21 mouse cellular contexts compared by ENCODE assay signal in genomic region chr5:90876471-90877172, GRCm38 (mm10). TPM values are rescaled to one million over a fixed set of nuclear protein-coding genes. Genes with fewer than 3 reads are reported as not detected.
DNase-seq lines count a peak whose midpoint lies in the region; ATAC-seq and TF ChIP-seq lines count a peak whose summit lies in the region.
"Had no signal": no experiment of that assay in that cellular context is flagged by ENCODE, and none has a peak within 500 bp of the region (broad histone marks: within the 10 kb centered on the region; RNA-seq: fewer than 3 reads in every experiment).

No protein-coding gene starts in this region.

- no peak overlapping the region for H3K4me3 ChIP-seq in gastrocnemius, adult 2 months
- H3K4me3 ChIP-seq in lung, postnatal 0 days (ENCODE audit: low read depth, low read length): no peak overlapping the region
- H3K4me3 ChIP-seq in small intestine, adult 2 months (ENCODE audit: low read depth, low read length): no peak overlapping the region
- H3K4me3 ChIP-seq: embryonic facial prominence, embryonic 10.5 days; erythroblast, embryonic 14.5 days had no signal

- H3K4me1 ChIP-seq in lung, postnatal 0 days (ENCODE audit: insufficient read depth, low read depth, low read length): no peaks in the 10 kb centered on the region; the same call in 1 of the 2 replicates
- H3K4me1 ChIP-seq in small intestine, adult 2 months (ENCODE audit: control insufficient read depth, insufficient read depth, insufficient read length, low read length): peaks cover 6% of the 10 kb centered on the region; the same call in 1 of the 2 replicates
- H3K4me1 ChIP-seq: embryonic facial prominence, embryonic 10.5 days had no signal

- no peak for DNase-seq in gastrocnemius, adult 2 months
- no peak for DNase-seq in gastrocnemius, postnatal 4 days (ENCODE audit: low spot score in 2 of 2)
- DNase-seq in lung, postnatal 0 days (ENCODE audit: low spot score): no peak
- no peak for DNase-seq in lung, postnatal 36 days
- DNase-seq in kidney, adult 18-20 months: no peak
- no peak for DNase-seq in layer of hippocampus, postnatal 10 days (ENCODE audit: low spot score in 2 of 2)
- DNase-seq: cerebellum, postnatal 10 days; kidney, adult 8-10 months; layer of hippocampus, adult 9-11 months; midbrain, embryonic 14.5 days; thymus, postnatal 4 days had no signal

- no peaks in the 10 kb centered on the region for H3K36me3 ChIP-seq in lung, postnatal 0 days (ENCODE audit: insufficient read depth, low read length)
- no peaks in the 10 kb centered on the region for H3K36me3 ChIP-seq in small intestine, adult 2 months (ENCODE audit: control insufficient read depth, insufficient read depth, low read length)
- H3K36me3 ChIP-seq: embryonic facial prominence, embryonic 10.5 days had no signal

- intact Hi-C loops in gastrocnemius, adult 2 months (cut with DNase I): no loop called here

- H3K27me3 ChIP-seq in lung, postnatal 0 days (replicated peaks; ENCODE audit: insufficient read depth, low read length): no peaks in the 10 kb centered on the region
- H3K27me3 ChIP-seq in small intestine, adult 2 months (ENCODE audit: control insufficient read depth, insufficient read depth, low read length): no peaks in the 10 kb centered on the region

- TF ChIP-seq POLR2A in small intestine, adult 2 months (IDR thresholded peaks at IDR 0.05; ENCODE audit: low read depth, low read length): no peak

- TF ChIP-seq CTCF in gastrocnemius, adult 2 months (IDR thresholded peaks at IDR 0.05): no peak
- TF ChIP-seq CTCF in lung, postnatal 0 days (IDR thresholded peaks at IDR 0.05): no peak
- TF ChIP-seq CTCF in small intestine, adult 2 months (IDR thresholded peaks at IDR 0.05; ENCODE audit: extremely low read depth, insufficient read length, insufficient replicate concordance, low read depth, low read length): no peak

- 0 out of 2 replicates have a peak, but pooled peaks have one; percentile 1 for TF ChIP-seq EP300 in lung, postnatal 0 days (IDR thresholded peaks at IDR 0.05)

- H3K9ac ChIP-seq in lung, postnatal 0 days (replicated peaks; ENCODE audit: low read depth): no peak overlapping the region

- no peaks in the 10 kb centered on the region for H3K9me3 ChIP-seq in lung, postnatal 0 days (ENCODE audit: low read length)
- H3K9me3 ChIP-seq: embryonic facial prominence, embryonic 10.5 days had no signal

- ATAC-seq in lung, postnatal 0 days: no peak
- ATAC-seq in granulocyte monocyte progenitor cell, adult 5-6 weeks (replicated peaks; ENCODE audit: poor library complexity, severe bottlenecking): 0 out of 2 replicates have a peak, but pooled peaks have one; percentile 28
- ATAC-seq: forebrain, embryonic 14.5 days; hindbrain, embryonic 16.5 days had no signal

- H3K4me2 ChIP-seq in lung, postnatal 0 days (replicated peaks; ENCODE audit: low read depth, low read length): no peak overlapping the region

- peak overlapping the region; percentile 62 for H3K27ac ChIP-seq in gastrocnemius, adult 2 months
- H3K27ac ChIP-seq in lung, postnatal 0 days (ENCODE audit: low read length): no peak overlapping the region
- peak overlapping the region; percentile 48 for H3K27ac ChIP-seq in small intestine, adult 2 months (ENCODE audit: insufficient read depth, low read depth, low read length)
- H3K27ac ChIP-seq: embryonic facial prominence, embryonic 10.5 days had no signal

- WGBS in lung, postnatal 0 days: 65% methylated on average over 8 of the region's 8 CpGs
- 56% methylated on average over 8 of the region's 8 CpGs for WGBS in small intestine, adult 2 months

RNA-seq across cellular contexts. Expression of gene Cxcl1, which starts 14.4 kb away (rescaled TPM):
- total RNA-seq in gastrocnemius, adult 2 months (2021): under 1 TPM in 1 of 2 experiments, not detected in 1; 0.26 TPM
- under 1 TPM; 0.69 to 0.91 TPM for total RNA-seq in gastrocnemius, postnatal 4 days (2021)
- 2.1 and 30.8 TPM in 2 replicates for polyA plus RNA-seq in lung, postnatal 0 days (2015; fragmentation: Nextera tagmentation; extraction: Ambion mirVana)
- not detected in 2 replicates for total RNA-seq in granulocyte monocyte progenitor cell, adult 5-6 weeks (2014; fragmentation: Nextera tagmentation)
- 0.36 and 2.2 TPM in 2 replicates for total RNA-seq in granulocyte monocyte progenitor cell, adult 5-6 weeks (2017)
- 1.3 and 2.8 TPM in 2 replicates for polyA plus RNA-seq in small intestine, adult 2 months (2012; rRNA removed)
- total RNA-seq in layer of hippocampus, postnatal 10 days (2021): 1 to 10 TPM; 1.1 to 1.3 TPM
- polyA plus RNA-seq: erythroblast, embryonic 14.5 days; midbrain, embryonic 14.5 days; neural tube, embryonic 11.5 days had no signal

RNA-seq across cellular contexts. Expression of gene Cxcl2, which starts 27.0 kb away (rescaled TPM):
- not detected for total RNA-seq in gastrocnemius, adult 2 months (2021)
- total RNA-seq in gastrocnemius, postnatal 4 days (2021): not detected
- polyA plus RNA-seq in lung, postnatal 0 days (2015; fragmentation: Nextera tagmentation; extraction: Ambion mirVana): 0.35 and 8.9 TPM in 2 replicates
- not detected in 2 replicates for total RNA-seq in granulocyte monocyte progenitor cell, adult 5-6 weeks (2014; fragmentation: Nextera tagmentation)
- total RNA-seq in granulocyte monocyte progenitor cell, adult 5-6 weeks (2017): 26.6 and 50.6 TPM in 2 replicates
- 1.2 and 18.6 TPM in 2 replicates for polyA plus RNA-seq in small intestine, adult 2 months (2012; rRNA removed)
- not detected for total RNA-seq in layer of hippocampus, postnatal 10 days (2021)
- total RNA-seq: heart, adult 18-20 months; heart, postnatal 36 days had no signal
- polyA plus RNA-seq: embryonic facial prominence, embryonic 10.5 days; forebrain, embryonic 14.5 days; hindbrain, embryonic 16.5 days; liver, embryonic 16.5 days; midbrain, embryonic 14.5 days; neural tube, embryonic 11.5 days had no signal

RNA-seq across cellular contexts. Expression of gene Mthfd2l, which starts 54.3 kb away (rescaled TPM):
- total RNA-seq in gastrocnemius, adult 2 months (2021): 1 to 10 TPM; 6.5 to 6.7 TPM
- 10 to 100 TPM; 22.0 to 22.2 TPM for total RNA-seq in gastrocnemius, postnatal 4 days (2021)
- 39.2 and 41.0 TPM in 2 replicates for polyA plus RNA-seq in lung, postnatal 0 days (2015; fragmentation: Nextera tagmentation; extraction: Ambion mirVana)
- total RNA-seq in granulocyte monocyte progenitor cell, adult 5-6 weeks (2014; fragmentation: Nextera tagmentation): 5.4 and 11.6 TPM in 2 replicates
- 8.9 and 9.1 TPM in 2 replicates for total RNA-seq in granulocyte monocyte progenitor cell, adult 5-6 weeks (2017)
- polyA plus RNA-seq in small intestine, adult 2 months (2012; rRNA removed): 17.1 and 39.5 TPM in 2 replicates
- total RNA-seq in layer of hippocampus, postnatal 10 days (2021): 10 to 100 TPM; 17.7 to 20.9 TPM
